Mouse (Mus musculus) embryonic facial prominence, embryonic 14.5 days (tissue): Measurements from ENCODE around the gene Clmn. TPM values are rescaled to one million over a fixed set of nuclear protein-coding genes. Genes with fewer than 3 reads are reported as not detected.

Experiments used
- ATAC-seq: fragments of 200-750 bp; cut with Nextera tagmentation; 2 replicates; pipeline ENCODE4 v1.8.0; 2017; ENCODE audit warnings: low read depth, moderate number of reproducible peaks, moderate TSS enrichment
- DNase-seq: peaks from one replicate; pipeline ENCODE4 v3.0.0-alpha.2; 2015; ENCODE audit warnings: low spot score
- H3K27ac ChIP-seq: fragments of 300-500 bp; sonication (generic); replicated peaks from 2 replicates; pipeline ENCODE4 v1.5.1; 2014; ENCODE audit warnings: low read depth, mild to moderate bottlenecking, low read length, moderate library complexity
- H3K27me3 ChIP-seq: fragments of 300-500 bp; sonication (generic); replicated peaks from 2 replicates; pipeline ENCODE4 v1.6.1; 2014; ENCODE audit warnings: low read length; ENCODE audit not compliant: control insufficient read depth, insufficient read depth
- H3K36me3 ChIP-seq: fragments of 300-500 bp; sonication (generic); 2 replicates; pipeline ENCODE4 v1.6.1; 2014; ENCODE audit warnings: low read length, mixed read lengths; ENCODE audit not compliant: control insufficient read depth, insufficient read depth
- H3K4me1 ChIP-seq: fragments of 300-500 bp; sonication (generic); 2 replicates; pipeline ENCODE4 v1.6.1; 2014; ENCODE audit warnings: antibody characterized with exemption, low read length; ENCODE audit not compliant: control insufficient read depth, insufficient read depth
- H3K4me2 ChIP-seq: fragments of 300-500 bp; sonication (generic); 2 replicates; pipeline ENCODE4 v1.6.1; 2014; ENCODE audit warnings: low read depth, mild to moderate bottlenecking, low read length, moderate library complexity, mixed read lengths
- H3K4me3 ChIP-seq: fragments of 300-500 bp; sonication (generic); 2 replicates; pipeline ENCODE4 v1.5.1; 2014; ENCODE audit warnings: low read depth, mild to moderate bottlenecking, low read length
- H3K9ac ChIP-seq: fragments of 300-500 bp; sonication (generic); 2 replicates; pipeline ENCODE4 v1.6.1; 2014; ENCODE audit warnings: low read depth, mild to moderate bottlenecking, low read length, moderate library complexity, mixed read lengths
- H3K9me3 ChIP-seq: fragments of 300-500 bp; sonication (generic); 2 replicates; pipeline ENCODE4 v1.6.1; 2016; ENCODE audit warnings: low read length; ENCODE audit not compliant: control insufficient read depth
- WGBS: fragments of 180-500 bp; shearing (Covaris S2); extraction: QIAGEN DNeasy Blood & Tissue Kit; methylation state at CpG from one replicate; pipeline ENCODE4 v1.1.7; 2014; 5-methylcytosine and 5-hydroxymethylcytosine counted together
- polyA plus RNA-seq: library from polyadenylated mRNA; unstranded; fragments of >200 nt; fragmentation: Nextera tagmentation; extraction: Ambion mirVana; gene quantifications from 2 replicates; pipeline ENCODE4 v1.2.1, GENCODE M21; 2014

Clmn gene
- 2.4 and 3.2 TPM in 2 replicates for polyA plus RNA-seq

GRCm38 (mm10) chr12:104864439-104865165, at the start of gene Clmn:
TSS of gene Clmn (minus strand) at chr12:104865076.
- Histone ChIP-seq H3K4me2 (peak within 1 kb of the TSS; percentile 92), H3K9ac (peak within 1 kb of the TSS; percentile 85), H3K4me1 (peaks cover 9% of the 10 kb centered on the region), H3K27ac (peak within 1 kb of the TSS; percentile 58), H3K27me3 (no peaks in the 10 kb centered on the region), H3K36me3 (no peaks in the 10 kb centered on the region), H3K9me3 (no peaks in the 10 kb centered on the region), H3K4me3 (peak within 1 kb of the TSS; percentile 74)
- WGBS: 0% methylated on average over 15 of the region's 80 CpGs
- ATAC-seq: peak; percentile 56
- no peak for DNase-seq

GRCm38 (mm10) chr12:104912990-104913389, 48.1 kb upstream of the Clmn start:
- H3K36me3 ChIP-seq: no peaks in the 10 kb centered on the region
- H3K27me3 ChIP-seq: no peaks in the 10 kb centered on the region
- H3K4me1 ChIP-seq: peaks cover 9% of the 10 kb centered on the region; the same call in 1 of the 2 replicates
- no peak overlapping the region for H3K9ac ChIP-seq
- no peak for ATAC-seq
- WGBS: 75% methylated on average over 3 of the region's 3 CpGs
- no peak overlapping the region for H3K27ac ChIP-seq
- DNase-seq: no peak
- H3K4me3 ChIP-seq: no peak overlapping the region
- H3K4me2 ChIP-seq: no peak overlapping the region
- no peaks in the 10 kb centered on the region for H3K9me3 ChIP-seq

- no peak overlapping the region for H3K4me2 ChIP-seq
- no peaks in the 10 kb centered on the region for H3K36me3 ChIP-seq
- H3K4me3 ChIP-seq: no peak overlapping the region
- peaks cover 11% of the 10 kb centered on the region; the same call in 1 of the 2 replicates for H3K4me1 ChIP-seq
- ATAC-seq (no peak; the same call in 1 of the 2 replicates), DNase-seq (no peak)
- H3K9me3 ChIP-seq: no peaks in the 10 kb centered on the region
- no peaks in the 10 kb centered on the region for H3K27me3 ChIP-seq
- no peak overlapping the region for H3K27ac ChIP-seq
- no peak overlapping the region for H3K9ac ChIP-seq
- WGBS: 46% methylated on average over 10 of the region's 10 CpGs
These were observed 47.5 kb upstream of the Clmn start for GRCm38 (mm10) chr12:104912281-104912933.

- Histone ChIP-seq H3K4me3 (no peak overlapping the region), H3K4me1 (peaks cover 11% of the 10 kb centered on the region; the same call in 1 of the 2 replicates), H3K36me3 (no peaks in the 10 kb centered on the region), H3K27ac (no peak overlapping the region), H3K9ac (no peak overlapping the region), H3K4me2 (no peak overlapping the region), H3K9me3 (no peaks in the 10 kb centered on the region), H3K27me3 (no peaks in the 10 kb centered on the region)
- 85% methylated on average over 4 of the region's 4 CpGs for WGBS
- no peak for DNase-seq
- no peak for ATAC-seq
These were observed 44.9 kb upstream of the Clmn start for GRCm38 (mm10) chr12:104909750-104910149.

- Histone ChIP-seq H3K4me2 (no peak overlapping the region), H3K9ac (no peak overlapping the region), H3K36me3 (no peaks in the 10 kb centered on the region), H3K27ac (no peak overlapping the region; the same call in 1 of the 2 replicates), H3K4me3 (no peak overlapping the region), H3K4me1 (peaks cover 15% of the 10 kb centered on the region; the same call in 1 of the 2 replicates), H3K9me3 (no peaks in the 10 kb centered on the region), H3K27me3 (no peaks in the 10 kb centered on the region)
- WGBS: 54% methylated on average over 4 of the region's 5 CpGs
- ATAC-seq (0 out of 2 replicates have a peak, but pooled peaks have one; percentile 14), DNase-seq (no peak)
These were observed 44.1 kb upstream of the Clmn start for GRCm38 (mm10) chr12:104908986-104909385.

- Histone ChIP-seq H3K4me3 (no peak overlapping the region), H3K4me2 (peak overlapping the region; percentile 20), H3K9me3 (no peaks in the 10 kb centered on the region), H3K27ac (peak overlapping the region; percentile 52), H3K27me3 (no peaks in the 10 kb centered on the region), H3K36me3 (no peaks in the 10 kb centered on the region), H3K9ac (no peak overlapping the region), H3K4me1 (peaks cover 18% of the 10 kb centered on the region; the same call in 1 of the 2 replicates)
- DNase-seq (peak; percentile 61), ATAC-seq (no peak)
- 15% methylated on average over 15 of the region's 15 CpGs for WGBS
These were observed 43.3 kb upstream of the Clmn start for GRCm38 (mm10) chr12:104908024-104908781.

GRCm38 (mm10) chr12:104907133-104907532, 42.3 kb upstream of the Clmn start:
- 84% methylated on average over 2 of the region's 2 CpGs for WGBS
- Histone ChIP-seq H3K4me1 (peaks cover 18% of the 10 kb centered on the region; the same call in 1 of the 2 replicates), H3K27ac (no peak overlapping the region), H3K36me3 (no peaks in the 10 kb centered on the region), H3K27me3 (no peaks in the 10 kb centered on the region), H3K9me3 (no peaks in the 10 kb centered on the region), H3K9ac (no peak overlapping the region), H3K4me2 (no peak overlapping the region), H3K4me3 (no peak overlapping the region)
- ATAC-seq (no peak), DNase-seq (no peak)

- ATAC-seq: peak; percentile 60
- WGBS: 8% methylated on average over 5 of the region's 5 CpGs
- H3K36me3 ChIP-seq: no peaks in the 10 kb centered on the region
- peak; percentile 83 for DNase-seq
- no peaks in the 10 kb centered on the region for H3K9me3 ChIP-seq
- H3K27me3 ChIP-seq: no peaks in the 10 kb centered on the region
- H3K9ac ChIP-seq: no peak overlapping the region
- peak overlapping the region; percentile 39; the same call in 1 of the 2 replicates for H3K27ac ChIP-seq
- peaks cover 18% of the 10 kb centered on the region for H3K4me1 ChIP-seq
- no peak overlapping the region for H3K4me3 ChIP-seq
- H3K4me2 ChIP-seq: no peak overlapping the region
These were observed 39.3 kb upstream of the Clmn start for GRCm38 (mm10) chr12:104904138-104904537.
